Mouse (Mus musculus) mature B cell (primary cell): ENCODE results near the gene Slc28a3.

Experiments used
- in situ Hi-C: fragments of 300-500 bp; cut with MboI; formaldehyde crosslinking; loops from 2 replicates; pipeline ENCODE4 v1.14.3; 2019

Slc28a3 gene

DNA sequence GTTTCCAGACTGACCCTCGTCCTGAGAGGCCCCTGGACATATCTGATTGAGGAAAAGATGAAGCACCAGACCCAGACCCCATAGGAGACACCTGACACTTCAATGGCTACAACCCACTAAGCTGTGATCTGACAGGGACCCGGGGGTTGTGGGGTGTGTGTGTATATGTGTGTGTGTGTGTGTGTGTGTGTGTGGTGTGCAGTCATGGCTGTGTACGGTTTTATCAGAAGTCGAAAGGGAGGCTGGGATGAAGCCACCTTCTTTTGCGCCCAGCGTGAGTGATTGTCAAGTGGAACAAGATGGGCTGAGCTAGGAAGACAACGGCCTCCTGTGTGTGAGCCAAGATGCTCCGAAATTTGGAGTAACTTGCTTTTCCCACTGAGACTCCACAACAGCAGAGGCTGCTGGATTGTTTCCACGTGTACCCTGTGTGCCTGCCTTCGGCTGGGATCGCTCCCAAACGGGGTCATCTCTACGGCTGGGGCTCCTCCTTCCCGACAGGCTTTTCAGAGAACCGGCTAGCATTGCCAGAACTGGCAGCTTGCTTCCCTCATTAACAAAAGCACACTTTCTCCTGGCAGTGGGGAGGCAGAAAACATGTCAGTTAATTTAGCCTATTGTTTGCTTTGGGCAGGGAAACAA, 50.1 kb downstream of the Slc28a3 start:
- in situ Hi-C loops = no loop called here

- in situ Hi-C loops = no loop called here
Measured at GRCm38 (mm10) chr13:58558216-58558615, 52.5 kb downstream of the Slc28a3 start.

GRCm38 (mm10) chr13:58556018-58556417, 54.7 kb downstream of the Slc28a3 start:
- in situ Hi-C loops = no loop called here

DNA sequence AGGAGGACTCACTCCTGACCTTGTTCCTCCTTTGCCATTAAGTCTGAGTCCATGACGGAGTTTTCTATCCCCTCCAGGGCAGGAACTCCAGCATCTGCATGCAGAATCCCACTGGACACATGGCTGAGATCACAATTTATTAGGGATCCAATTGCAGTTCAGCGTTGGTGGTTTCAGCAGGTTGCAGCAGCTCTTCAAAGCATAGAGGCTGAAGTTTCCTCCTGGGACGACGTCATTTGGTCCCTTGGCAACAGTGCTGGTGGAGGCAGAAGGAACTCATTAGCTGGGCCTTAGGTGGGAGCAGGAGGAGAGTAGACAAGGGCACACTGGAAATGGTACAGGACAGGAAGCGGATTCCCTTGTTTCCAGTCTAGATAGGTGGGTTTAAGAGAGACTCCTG, 55.1 kb downstream of the Slc28a3 start:
- in situ Hi-C loops = no loop called here

DNA sequence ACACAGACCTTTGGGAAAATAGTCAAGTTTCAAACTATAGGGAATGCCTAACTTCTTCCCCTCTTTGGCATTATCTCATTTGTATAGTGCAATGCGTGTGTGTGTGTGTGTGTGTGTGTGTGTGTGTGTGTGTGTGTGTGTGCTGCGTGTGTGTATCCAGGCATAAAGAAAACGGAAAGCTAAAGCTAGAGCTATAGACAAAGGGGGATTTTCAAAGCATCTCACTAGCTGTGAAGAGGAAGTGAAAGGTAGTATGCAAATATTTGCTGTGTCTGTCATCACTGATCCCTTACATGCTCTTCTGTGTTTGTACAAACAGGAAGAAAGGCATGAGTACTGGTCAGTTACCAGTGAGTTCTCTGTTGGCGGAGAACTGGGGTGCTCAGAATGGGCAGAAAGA, 58.8 kb downstream of the Slc28a3 start:
- in situ Hi-C loops = no loop called here

GRCm38 (mm10) chr13:58547570-58547969, 63.1 kb downstream of the Slc28a3 start:
- in situ Hi-C loops = loop anchor here (10.0 kb wide), 1 partner anchor 273 kb away; the partner anchor contains the start of gene Gkap1

GRCm38 (mm10) chr13:58543688-58544408, 66.8 kb downstream of the Slc28a3 start:
- in situ Hi-C loops = loop anchor here (10.0 kb wide), 1 partner anchor 269 kb away; the partner anchor contains the start of gene Gkap1

DNA sequence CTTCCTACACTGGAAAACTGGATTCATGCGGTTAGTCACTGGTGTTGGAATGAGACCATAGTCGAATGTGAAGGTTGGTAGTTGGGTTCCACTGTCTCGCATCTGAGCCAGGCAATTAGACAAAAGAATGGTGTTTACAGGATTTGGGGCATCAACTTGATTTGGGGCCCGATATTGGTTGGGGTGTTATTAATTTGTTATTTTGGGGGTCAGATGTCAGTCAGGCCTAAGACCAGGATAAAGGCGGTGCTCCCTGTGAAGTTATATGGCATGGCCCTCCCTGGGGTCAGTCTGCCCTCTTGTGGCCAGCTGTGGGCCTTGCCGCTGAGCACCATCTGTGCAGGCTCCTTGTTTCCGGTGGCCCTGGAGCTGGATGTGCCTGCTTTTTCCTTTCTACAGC, 67.6 kb downstream of the Slc28a3 start:
- in situ Hi-C loops = loop anchor here (10.0 kb wide), 1 partner anchor 268 kb away; the partner anchor contains the start of gene Gkap1

DNA sequence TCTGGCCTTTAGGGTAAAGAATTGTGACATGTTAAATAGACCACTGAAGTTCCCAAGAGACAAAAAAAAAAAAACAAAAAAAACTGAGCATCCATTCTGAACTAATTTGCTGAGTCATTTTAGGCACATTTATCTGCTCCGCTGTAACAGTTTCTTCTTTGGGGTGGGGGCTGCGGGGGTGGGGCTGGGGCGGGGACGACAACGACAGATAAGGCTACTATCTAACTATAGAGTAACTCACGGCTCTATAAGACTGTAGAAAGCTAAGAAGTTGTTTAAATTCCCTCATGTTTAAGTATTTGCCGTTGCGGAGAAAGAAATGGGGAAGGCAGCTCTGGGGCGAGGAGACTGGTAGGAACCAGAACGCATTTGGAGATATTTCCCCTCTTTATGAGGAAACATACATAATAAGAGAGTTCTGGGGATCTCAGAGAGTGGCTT, 68.1 kb downstream of the Slc28a3 start:
- in situ Hi-C loops = loop anchor here (10.0 kb wide), 1 partner anchor 268 kb away; the partner anchor contains the start of gene Gkap1

DNA sequence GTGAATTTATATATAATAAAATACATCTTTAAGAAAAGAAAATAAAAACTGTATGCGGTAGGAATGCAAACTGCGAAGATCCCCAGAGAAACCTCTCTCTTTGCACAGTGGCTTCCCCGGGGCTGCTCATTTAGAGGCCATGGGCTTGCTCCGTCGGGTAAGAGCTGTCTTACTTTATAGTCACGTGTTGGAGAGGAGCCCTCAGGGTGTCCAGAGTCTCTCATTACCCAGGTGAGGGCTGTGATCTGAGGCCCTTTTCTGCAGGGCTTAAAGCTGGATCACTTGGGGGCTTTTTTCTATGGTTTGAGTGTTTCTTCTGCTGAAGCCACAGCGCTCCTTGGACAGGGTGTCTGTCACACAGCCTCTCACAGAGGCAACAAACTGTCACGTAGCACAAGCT, 68.5 kb downstream of the Slc28a3 start:
- in situ Hi-C loops = loop anchor here (10.0 kb wide), 1 partner anchor 267 kb away; the partner anchor contains the start of gene Gkap1

- in situ Hi-C loops = loop anchor here (10.0 kb wide), 1 partner anchor 267 kb away; the partner anchor contains the start of gene Gkap1
Measured at GRCm38 (mm10) chr13:58541620-58542019, 69.1 kb downstream of the Slc28a3 start.

DNA sequence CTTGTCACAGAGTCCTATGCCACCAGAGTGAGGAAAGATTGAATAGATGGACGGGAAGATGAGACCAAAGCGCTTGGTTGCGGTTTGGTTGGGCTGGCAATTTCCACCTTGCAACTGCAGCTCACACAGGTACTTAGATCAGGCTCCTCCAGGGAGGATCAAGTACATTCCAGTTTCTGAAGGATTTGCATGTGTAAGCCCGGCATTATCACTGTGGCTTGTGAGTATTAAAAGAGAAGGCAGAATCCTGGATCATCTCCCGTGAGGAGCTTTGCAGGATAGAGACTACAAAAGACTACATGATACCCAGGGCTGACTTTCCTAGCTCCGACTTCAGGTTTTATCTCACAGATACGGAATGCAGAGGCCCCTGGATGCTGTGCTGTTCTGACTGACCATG, 71.7 kb downstream of the Slc28a3 start:
- in situ Hi-C loops = no loop called here

DNA sequence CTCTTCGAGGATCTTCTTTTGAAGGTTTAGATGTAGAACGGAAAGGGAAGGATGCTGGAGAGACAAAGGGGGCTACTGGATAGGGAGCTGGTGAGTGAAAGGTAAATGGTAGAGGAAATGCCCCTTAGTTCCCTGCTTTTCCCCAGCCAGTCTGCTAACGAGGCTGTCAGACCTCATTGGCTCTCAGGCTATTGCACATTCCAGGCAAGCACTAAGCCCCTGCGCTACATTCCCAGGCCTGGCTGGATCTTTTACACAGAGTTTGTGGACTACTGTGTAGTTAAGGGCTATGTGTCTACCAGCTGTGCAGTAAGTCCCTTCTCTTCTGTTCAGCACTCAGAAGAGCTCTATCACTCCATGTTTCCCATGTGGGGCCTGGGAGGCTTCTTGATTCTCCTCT, 72.3 kb downstream of the Slc28a3 start:
- in situ Hi-C loops = no loop called here

GRCm38 (mm10) chr13:58537916-58538233, 72.8 kb downstream of the Slc28a3 start:
- in situ Hi-C loops = no loop called here

GRCm38 (mm10) chr13:58537232-58537915, 73.3 kb downstream of the Slc28a3 start:
- in situ Hi-C loops = no loop called here

- in situ Hi-C loops = no loop called here
Measured at GRCm38 (mm10) chr13:58536466-58537231, 74.0 kb downstream of the Slc28a3 start.

- in situ Hi-C loops = no loop called here
Measured at GRCm38 (mm10) chr13:58535321-58535720, 75.4 kb downstream of the Slc28a3 start.

DNA sequence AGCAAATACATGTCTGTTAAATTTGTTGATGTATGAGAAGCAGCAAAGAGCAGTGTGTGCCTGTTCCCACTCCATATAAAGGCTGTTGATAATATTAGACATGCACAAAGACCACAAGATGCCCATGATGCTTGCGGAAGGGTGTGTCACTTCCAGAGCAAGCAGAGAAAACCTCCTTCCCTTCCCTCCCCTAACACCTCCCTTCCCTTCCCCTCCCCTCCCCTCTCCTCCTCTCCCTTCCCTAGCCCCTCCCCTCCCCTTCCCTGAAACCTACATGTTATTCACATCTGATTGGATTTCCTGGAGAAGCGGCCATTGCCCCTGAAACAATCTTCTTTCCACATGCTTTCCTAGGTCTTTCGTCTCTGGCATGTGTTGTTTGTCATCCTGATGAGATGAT, 75.8 kb downstream of the Slc28a3 start:
- in situ Hi-C loops = no loop called here

DNA sequence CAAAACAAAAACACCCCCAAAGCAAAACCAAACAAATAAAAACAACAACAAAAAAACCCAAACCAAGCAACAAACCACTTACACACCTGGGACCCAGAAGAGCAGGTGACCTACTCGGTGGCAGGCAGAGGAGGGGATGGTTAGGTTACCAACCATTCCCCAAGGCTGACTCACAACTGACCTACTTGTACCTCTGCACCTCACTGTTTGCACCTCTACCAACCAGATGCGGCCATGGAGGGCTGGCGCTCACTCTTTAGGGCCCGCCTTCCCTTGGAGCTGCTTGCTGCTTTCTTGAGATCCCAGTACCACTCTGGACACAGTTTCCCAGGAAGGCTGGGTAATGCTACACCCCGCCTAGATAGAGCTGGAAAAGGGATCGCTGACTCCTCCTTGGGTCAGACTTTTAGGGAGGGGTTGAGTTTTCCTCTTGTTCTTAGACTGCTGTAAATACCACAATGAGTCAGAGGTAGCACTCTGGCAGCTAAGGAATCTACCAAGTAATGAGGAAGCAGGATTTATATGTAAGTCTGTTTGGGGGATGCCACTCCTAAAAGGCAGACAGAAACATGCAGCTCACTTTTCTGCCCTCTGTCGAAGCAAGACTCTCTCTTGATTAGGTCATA, 76.3 kb downstream of the Slc28a3 start:
- in situ Hi-C loops = no loop called here

DNA sequence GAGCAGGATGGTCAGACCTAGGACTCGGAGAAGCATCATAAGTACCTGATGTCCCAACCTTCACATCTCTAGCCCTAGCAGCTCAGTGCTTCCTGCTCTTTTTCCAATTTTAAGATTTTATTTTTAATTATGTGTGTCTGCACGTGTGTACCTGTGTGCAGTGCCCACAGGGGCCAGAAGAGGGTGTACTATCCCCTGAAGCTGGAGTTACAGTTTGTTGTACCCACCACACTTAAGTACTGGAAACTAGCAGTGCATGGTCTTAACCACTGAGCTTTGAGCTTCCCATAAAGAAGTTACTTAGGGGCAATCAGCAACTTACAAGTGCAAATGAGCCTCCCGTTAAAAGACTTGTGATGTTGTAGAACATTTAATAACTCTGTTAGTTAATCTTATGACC, 86.1 kb downstream of the Slc28a3 start:
- in situ Hi-C loops = no loop called here

GRCm38 (mm10) chr13:58523761-58524117, 86.9 kb downstream of the Slc28a3 start:
- in situ Hi-C loops = no loop called here
